Mouse (Mus musculus) forebrain, embryonic 15.5 days (tissue): ENCODE data around the gene Eva1b. TPM values are rescaled to one million over a fixed set of nuclear protein-coding genes. Genes with fewer than 3 reads are reported as not detected.
A peak's percentile ranks its signal among the peaks of the same experiment; 100 is the strongest.

Experiments
- ATAC-seq: fragments of 200-750 bp; cut with Nextera tagmentation; replicated peaks from 2 replicates; pipeline ENCODE4 v1.8.0; 2017; ENCODE audit warnings: mild to moderate bottlenecking, moderate TSS enrichment, moderate library complexity
- H3K27ac ChIP-seq: fragments of 300-500 bp; sonication (generic); replicated peaks from 2 replicates; pipeline ENCODE4 v1.5.1; 2015; ENCODE audit warnings: mild to moderate bottlenecking, inconsistent platforms
- H3K27me3 ChIP-seq: fragments of 300-500 bp; sonication (generic); 2 replicates; pipeline ENCODE4 v1.6.1; 2015; ENCODE audit warnings: inconsistent platforms
- H3K36me3 ChIP-seq: fragments of 300-500 bp; sonication (generic); 2 replicates; pipeline ENCODE4 v1.6.1; 2015; ENCODE audit warnings: mild to moderate bottlenecking, inconsistent platforms
- H3K4me1 ChIP-seq: fragments of 300-500 bp; sonication (generic); 2 replicates; pipeline ENCODE4 v1.6.1; 2015; ENCODE audit warnings: inconsistent platforms
- H3K4me2 ChIP-seq: fragments of 300-500 bp; sonication (generic); replicated peaks from 2 replicates; pipeline ENCODE4 v1.6.1; 2015; ENCODE audit warnings: mild to moderate bottlenecking, inconsistent platforms
- H3K4me3 ChIP-seq: fragments of 300-500 bp; sonication (generic); 2 replicates; pipeline ENCODE4 v1.5.1; 2015; ENCODE audit warnings: mild to moderate bottlenecking, inconsistent platforms
- H3K9ac ChIP-seq: fragments of 300-500 bp; sonication (generic); replicated peaks from 2 replicates; pipeline ENCODE4 v1.6.1; 2015; ENCODE audit warnings: mild to moderate bottlenecking, inconsistent platforms
- H3K9me3 ChIP-seq: fragments of 300-500 bp; sonication (generic); 2 replicates; pipeline ENCODE4 v1.6.1; 2016; ENCODE audit warnings: inconsistent platforms
- WGBS: fragments of 180-500 bp; shearing (Covaris S2); methylation state at CpG from one replicate; pipeline ENCODE4 v1.1.7; 2015; ENCODE audit warnings: mixed read lengths; 5-methylcytosine and 5-hydroxymethylcytosine counted together
- polyA plus RNA-seq: library from polyadenylated mRNA; unstranded; fragments of >200 nt; fragmentation: Nextera tagmentation; extraction: Ambion mirVana; gene quantifications from 2 replicates; pipeline ENCODE4 v1.2.1, GENCODE M21; 2015

The Eva1b gene
- polyA plus RNA-seq, 1 experiment from 2014 or later: 9.2 TPM

GRCm38 (mm10) chr4:126149041-126149676 is 1.6 kb downstream of the Eva1b start:
- H3K9me3 ChIP-seq: no peaks in the 10 kb centered on the region
- WGBS: 23% methylated on average over 42 of the region's 42 CpGs
- ATAC-seq: no peak
- no peaks in the 10 kb centered on the region for H3K36me3 ChIP-seq
- H3K9ac ChIP-seq: peak overlapping the region; percentile 44; the same call in 1 of the 2 replicates
- H3K27ac ChIP-seq: no peak overlapping the region
- H3K27me3 ChIP-seq: peaks cover 33% of the 10 kb centered on the region
- peak overlapping the region; percentile 41 for H3K4me3 ChIP-seq
- H3K4me1 ChIP-seq: peaks cover 18% of the 10 kb centered on the region
- peak overlapping the region; percentile 75 for H3K4me2 ChIP-seq

GRCm38 (mm10) chr4:126149798-126150197 is 2.3 kb downstream of the Eva1b start:
- Histone ChIP-seq H3K9ac (no peak overlapping the region), H3K4me2 (0 out of 2 replicates have a peak overlapping the region, but pooled peaks have one; percentile 75), H3K27me3 (peaks cover 33% of the 10 kb centered on the region), H3K9me3 (no peaks in the 10 kb centered on the region), H3K4me3 (0 out of 2 replicates have a peak overlapping the region, but pooled peaks have one; percentile 41), H3K27ac (no peak overlapping the region), H3K36me3 (no peaks in the 10 kb centered on the region), H3K4me1 (peaks cover 18% of the 10 kb centered on the region)
- 62% methylated on average over 10 of the region's 10 CpGs for WGBS
- no peak for ATAC-seq

DNA sequence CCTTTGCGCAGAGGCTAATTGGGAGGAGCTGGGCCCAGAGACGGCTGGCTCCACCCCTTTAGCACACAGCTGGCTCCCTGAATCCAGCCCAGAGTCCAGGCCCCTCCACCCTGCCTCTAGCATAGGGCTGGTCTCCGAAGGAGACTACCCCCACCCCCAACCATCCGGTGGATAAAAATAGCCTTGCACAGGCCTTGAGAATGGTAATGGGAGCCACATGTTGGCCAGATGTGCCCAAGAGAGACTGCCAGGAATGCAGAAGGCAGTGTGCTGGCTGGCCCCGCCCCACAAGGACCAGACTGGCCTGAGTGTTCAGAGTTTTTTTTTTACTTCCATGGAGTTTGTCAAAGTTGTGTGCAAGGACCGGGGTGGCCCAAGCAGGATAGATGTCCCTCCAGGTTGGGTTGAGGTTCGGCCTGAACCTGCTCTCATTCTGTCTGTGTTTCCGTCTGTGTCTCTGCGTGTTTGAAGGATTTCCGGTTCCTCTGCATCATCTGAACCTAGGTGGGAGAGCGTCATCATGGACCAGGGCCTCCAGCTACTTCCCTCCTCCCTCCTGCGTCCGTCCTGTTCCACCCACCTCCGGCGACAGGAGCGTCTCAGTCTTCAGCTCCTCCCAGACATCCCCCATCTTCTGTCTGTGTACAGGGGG is 2.9 kb downstream of the Eva1b start:
- Histone ChIP-seq H3K27ac (no peak overlapping the region), H3K27me3 (peaks cover 33% of the 10 kb centered on the region), H3K9me3 (no peaks in the 10 kb centered on the region), H3K9ac (no peak overlapping the region), H3K4me2 (no peak overlapping the region), H3K4me3 (no peak overlapping the region), H3K4me1 (peaks cover 18% of the 10 kb centered on the region), H3K36me3 (no peaks in the 10 kb centered on the region)
- ATAC-seq: no peak
- WGBS: 62% methylated on average over 16 of the region's 16 CpGs

DNA sequence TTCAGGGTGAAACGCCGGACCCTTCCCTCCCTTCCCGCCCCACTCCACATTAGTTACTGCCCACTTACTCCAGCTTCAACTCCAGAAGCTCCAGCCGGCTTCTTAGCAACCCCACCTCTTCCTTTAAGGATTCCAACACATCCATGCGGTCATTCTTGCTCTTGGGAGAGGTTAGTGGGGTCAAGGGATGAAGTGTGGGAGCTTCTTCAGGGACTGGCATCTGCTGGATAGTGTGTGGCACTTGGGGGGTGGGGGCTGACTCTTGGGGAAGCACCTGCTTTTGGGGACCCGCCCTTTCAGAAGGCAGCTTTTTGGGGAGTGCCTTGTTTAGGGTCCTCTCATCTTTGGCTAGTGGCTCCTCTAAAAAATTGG is 3.4 kb downstream of the Eva1b start:
- ATAC-seq: no peak
- Histone ChIP-seq H3K27ac (no peak overlapping the region), H3K4me2 (no peak overlapping the region), H3K9ac (no peak overlapping the region), H3K9me3 (no peaks in the 10 kb centered on the region), H3K4me1 (peaks cover 18% of the 10 kb centered on the region), H3K4me3 (no peak overlapping the region), H3K36me3 (no peaks in the 10 kb centered on the region), H3K27me3 (peaks cover 33% of the 10 kb centered on the region)
- WGBS: 82% methylated on average over 6 of the region's 6 CpGs

- no peak overlapping the region for H3K27ac ChIP-seq
- H3K27me3 ChIP-seq: peaks cover 33% of the 10 kb centered on the region
- H3K4me2 ChIP-seq: no peak overlapping the region
- no peak for ATAC-seq
- no peaks in the 10 kb centered on the region for H3K36me3 ChIP-seq
- H3K9ac ChIP-seq: no peak overlapping the region
- no peaks in the 10 kb centered on the region for H3K9me3 ChIP-seq
- 82% methylated on average over 16 of the region's 16 CpGs for WGBS
- H3K4me3 ChIP-seq: no peak overlapping the region
- H3K4me1 ChIP-seq: peaks cover 18% of the 10 kb centered on the region
Measured at GRCm38 (mm10) chr4:126151701-126152440, 4.3 kb downstream of the Eva1b start.

- Histone ChIP-seq H3K4me2 (no peak overlapping the region), H3K9ac (no peak overlapping the region), H3K9me3 (no peaks in the 10 kb centered on the region), H3K36me3 (no peaks in the 10 kb centered on the region), H3K4me1 (peaks cover 14% of the 10 kb centered on the region), H3K4me3 (no peak overlapping the region), H3K27me3 (peaks cover 26% of the 10 kb centered on the region), H3K27ac (no peak overlapping the region)
- ATAC-seq: no peak
- WGBS: 56% methylated on average over 14 of the region's 14 CpGs
Measured at GRCm38 (mm10) chr4:126152864-126153263, 5.3 kb downstream of the Eva1b start.

GRCm38 (mm10) chr4:126155183-126155582 is 7.6 kb downstream of the Eva1b start:
- H3K9me3 ChIP-seq: no peaks in the 10 kb centered on the region
- H3K4me1 ChIP-seq: no peaks in the 10 kb centered on the region
- no peak overlapping the region for H3K9ac ChIP-seq
- WGBS: 75% methylated on average over 4 of the region's 4 CpGs
- no peak for ATAC-seq
- H3K27me3 ChIP-seq: peaks cover 4% of the 10 kb centered on the region; the same call in 1 of the 2 replicates
- H3K36me3 ChIP-seq: no peaks in the 10 kb centered on the region
- H3K27ac ChIP-seq: no peak overlapping the region
- H3K4me2 ChIP-seq: no peak overlapping the region
- H3K4me3 ChIP-seq: no peak overlapping the region

- WGBS: 66% methylated on average over 2 of the region's 2 CpGs
- ATAC-seq: no peak; the same call in 1 of the 2 replicates
Measured at GRCm38 (mm10) chr4:126155869-126156268, 8.3 kb downstream of the Eva1b start.

DNA sequence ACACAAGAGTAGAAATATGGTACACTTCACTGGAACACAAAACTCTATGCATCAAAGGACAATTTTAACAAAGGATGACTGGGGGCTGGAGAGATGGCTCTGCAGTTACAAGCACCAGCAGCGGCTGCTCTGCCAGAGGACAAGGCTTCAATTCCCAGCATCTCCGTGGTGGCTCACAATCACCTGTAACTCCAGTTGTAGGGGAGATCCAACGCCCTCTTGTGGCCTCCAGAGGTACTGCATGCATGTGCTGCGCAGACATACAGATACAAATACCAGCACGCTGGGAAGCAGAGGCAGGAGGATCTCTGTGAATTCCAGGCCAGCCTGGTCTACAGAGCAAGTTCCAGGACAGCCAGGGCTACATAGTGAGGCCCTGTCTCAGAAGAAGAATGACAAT is 9.1 kb downstream of the Eva1b start:
- WGBS: 63% methylated on average over 5 of the region's 5 CpGs
- no peaks in the 10 kb centered on the region for H3K9me3 ChIP-seq
- no peak overlapping the region for H3K4me3 ChIP-seq
- H3K9ac ChIP-seq: no peak overlapping the region
- H3K27ac ChIP-seq: no peak overlapping the region
- no peaks in the 10 kb centered on the region for H3K4me1 ChIP-seq
- H3K4me2 ChIP-seq: no peak overlapping the region
- H3K36me3 ChIP-seq: no peaks in the 10 kb centered on the region
- no peaks in the 10 kb centered on the region for H3K27me3 ChIP-seq
- ATAC-seq: no peak

More at GRCm38 (mm10) chr4:126155869-126156268, 8.3 kb downstream of the Eva1b start:
- Histone ChIP-seq H3K4me2 (no peak overlapping the region), H3K36me3 (no peaks in the 10 kb centered on the region), H3K9me3 (no peaks in the 10 kb centered on the region), H3K27me3 (no peaks in the 10 kb centered on the region), H3K9ac (no peak overlapping the region), H3K4me3 (no peak overlapping the region), H3K4me1 (no peaks in the 10 kb centered on the region), H3K27ac (no peak overlapping the region)

DNA sequence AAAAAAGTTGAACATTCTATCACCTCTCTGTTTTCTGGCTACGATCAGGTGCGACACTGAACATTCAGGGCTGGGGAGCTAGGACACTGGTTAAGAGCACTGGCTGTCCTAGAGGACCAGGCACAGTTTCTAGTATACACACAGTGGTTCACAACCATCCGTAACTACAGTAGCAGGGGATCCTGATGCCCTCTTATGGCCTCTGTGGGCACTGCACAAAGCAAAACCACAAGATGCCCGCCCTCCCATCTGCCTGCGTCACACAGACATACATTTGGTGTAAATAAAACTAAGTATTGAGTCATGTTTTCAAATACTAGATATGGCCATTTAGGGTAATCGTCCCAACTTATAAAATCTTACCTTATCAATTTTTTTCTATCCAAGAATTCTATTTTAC is 10.0 kb downstream of the Eva1b start:
- no peak for ATAC-seq
- H3K4me2 ChIP-seq: no peak overlapping the region
- no peaks in the 10 kb centered on the region for H3K27me3 ChIP-seq
- WGBS: 92% methylated on average over 6 of the region's 6 CpGs
- H3K9me3 ChIP-seq: no peaks in the 10 kb centered on the region
- H3K9ac ChIP-seq: no peak overlapping the region
- no peak overlapping the region for H3K27ac ChIP-seq
- no peaks in the 10 kb centered on the region for H3K36me3 ChIP-seq
- H3K4me1 ChIP-seq: peaks cover 5% of the 10 kb centered on the region
- H3K4me3 ChIP-seq: no peak overlapping the region

- Histone ChIP-seq H3K4me1 (peaks cover 13% of the 10 kb centered on the region), H3K9me3 (no peaks in the 10 kb centered on the region), H3K36me3 (no peaks in the 10 kb centered on the region), H3K4me3 (no peak overlapping the region), H3K9ac (no peak overlapping the region), H3K4me2 (no peak overlapping the region), H3K27ac (no peak overlapping the region), H3K27me3 (no peaks in the 10 kb centered on the region)
- 79% methylated on average over 8 of the region's 8 CpGs for WGBS
- ATAC-seq: no peak
Measured at GRCm38 (mm10) chr4:126159455-126159854, 11.9 kb downstream of the Eva1b start.

GRCm38 (mm10) chr4:126160981-126161380 is 13.4 kb downstream of the Eva1b start:
- no peak for ATAC-seq
- no peaks in the 10 kb centered on the region for H3K9me3 ChIP-seq
- peaks cover 13% of the 10 kb centered on the region for H3K4me1 ChIP-seq
- H3K36me3 ChIP-seq: peaks cover 3% of the 10 kb centered on the region; the same call in 1 of the 2 replicates
- no peak overlapping the region for H3K9ac ChIP-seq
- H3K27ac ChIP-seq: no peak overlapping the region
- H3K4me2 ChIP-seq: no peak overlapping the region
- no peaks in the 10 kb centered on the region for H3K27me3 ChIP-seq
- 89% methylated on average over 8 of the region's 8 CpGs for WGBS
- H3K4me3 ChIP-seq: no peak overlapping the region
